Mouse (Mus musculus) stomach, embryonic 15.5 days (tissue): ENCODE measurements around the gene Kif14. TPM values are rescaled to one million over a fixed set of nuclear protein-coding genes. Genes with fewer than 3 reads are reported as not detected.

ENCODE experiments used
- ATAC-seq: fragments of 200-750 bp; cut with Nextera tagmentation; 2 replicates; pipeline ENCODE4 v1.8.0; 2017; ENCODE audit warnings: low read depth, moderate number of reproducible peaks, moderate TSS enrichment; ENCODE audit not compliant: insufficient read depth, low FRiP score
- H3K27ac ChIP-seq: fragments of 300-500 bp; sonication (generic); 2 replicates; pipeline ENCODE4 v1.5.1; 2015; ENCODE audit warnings: mild to moderate bottlenecking, inconsistent platforms
- H3K27me3 ChIP-seq: fragments of 300-500 bp; sonication (generic); replicated peaks from 2 replicates; pipeline ENCODE4 v1.6.1; 2015; ENCODE audit warnings: inconsistent platforms
- H3K36me3 ChIP-seq: fragments of 300-500 bp; sonication (generic); 2 replicates; pipeline ENCODE4 v1.6.1; 2015; ENCODE audit warnings: inconsistent platforms
- H3K4me1 ChIP-seq: fragments of 300-500 bp; sonication (generic); 2 replicates; pipeline ENCODE4 v1.6.1; 2015; ENCODE audit warnings: inconsistent platforms
- H3K4me2 ChIP-seq: fragments of 300-500 bp; sonication (generic); 2 replicates; pipeline ENCODE4 v1.6.1; 2015; ENCODE audit warnings: mild to moderate bottlenecking, inconsistent platforms
- H3K4me3 ChIP-seq: fragments of 300-500 bp; sonication (generic); replicated peaks from 2 replicates; pipeline ENCODE4 v1.5.1; 2015; ENCODE audit warnings: inconsistent platforms
- H3K9ac ChIP-seq: fragments of 300-500 bp; sonication (generic); 2 replicates; pipeline ENCODE4 v1.6.1; 2015; ENCODE audit warnings: inconsistent platforms
- H3K9me3 ChIP-seq: fragments of 300-500 bp; sonication (generic); 2 replicates; pipeline ENCODE4 v1.6.1; 2016; ENCODE audit warnings: inconsistent platforms
- WGBS: fragments of 180-500 bp; shearing (Covaris S2); methylation state at CpG from one replicate; pipeline ENCODE4 v1.1.7; 2015; 5-methylcytosine and 5-hydroxymethylcytosine counted together
- polyA plus RNA-seq: library from polyadenylated mRNA; unstranded; fragments of >200 nt; fragmentation: Nextera tagmentation; extraction: Ambion mirVana; gene quantifications from 2 replicates; pipeline ENCODE4 v1.2.1, GENCODE M21; 2015

Gene Kif14
- polyA plus RNA-seq, 1 experiment from 2014 or later, result 5.2 TPM

- H3K4me3 ChIP-seq, result no peak overlapping the region
- ATAC-seq, result no peak
- H3K4me2 ChIP-seq, result no peak overlapping the region
- H3K9ac ChIP-seq, result no peak overlapping the region
- no peaks in the 10 kb centered on the region for H3K9me3 ChIP-seq
- 85% methylated on average over 9 of the region's 9 CpGs for WGBS
- no peaks in the 10 kb centered on the region for H3K36me3 ChIP-seq
- H3K4me1 ChIP-seq, result no peaks in the 10 kb centered on the region
- H3K27me3 ChIP-seq, result no peaks in the 10 kb centered on the region
- no peak overlapping the region for H3K27ac ChIP-seq
Measured at GRCm38 (mm10) chr1:136559774-136560173, 93.6 kb downstream of the Kif14 start.

- peak overlapping the region; percentile 25 for H3K4me2 ChIP-seq
- ATAC-seq, result peak; percentile 70; the same call in 1 of the 2 replicates
- 23% methylated on average over 10 of the region's 10 CpGs for WGBS
Measured at GRCm38 (mm10) chr1:136561823-136562222, 95.7 kb downstream of the Kif14 start.

GRCm38 (mm10) chr1:136563149-136563548 lies 97.0 kb downstream of the Kif14 start:
- no peaks in the 10 kb centered on the region for H3K9me3 ChIP-seq
- H3K4me1 ChIP-seq, result no peaks in the 10 kb centered on the region
- H3K9ac ChIP-seq, result no peak overlapping the region
- 54% methylated on average over 11 of the region's 11 CpGs for WGBS
- no peak for ATAC-seq
- H3K27me3 ChIP-seq, result no peaks in the 10 kb centered on the region
- no peak overlapping the region for H3K4me2 ChIP-seq
- H3K4me3 ChIP-seq, result no peak overlapping the region
- H3K27ac ChIP-seq, result no peak overlapping the region
- H3K36me3 ChIP-seq, result no peaks in the 10 kb centered on the region

More at GRCm38 (mm10) chr1:136561823-136562222, 95.7 kb downstream of the Kif14 start:
- Histone ChIP-seq H3K36me3 (no peaks in the 10 kb centered on the region), H3K4me3 (no peak overlapping the region), H3K27ac (no peak overlapping the region), H3K4me1 (no peaks in the 10 kb centered on the region), H3K9me3 (no peaks in the 10 kb centered on the region), H3K9ac (no peak overlapping the region), H3K27me3 (no peaks in the 10 kb centered on the region)

GRCm38 (mm10) chr1:136564963-136565362 lies 98.8 kb downstream of the Kif14 start:
- Histone ChIP-seq H3K4me1 (no peaks in the 10 kb centered on the region; the same call in 1 of the 2 replicates), H3K27ac (no peak overlapping the region), H3K4me3 (no peak overlapping the region), H3K4me2 (no peak overlapping the region), H3K9me3 (no peaks in the 10 kb centered on the region), H3K36me3 (no peaks in the 10 kb centered on the region), H3K9ac (no peak overlapping the region), H3K27me3 (no peaks in the 10 kb centered on the region)
- 79% methylated on average over 4 of the region's 4 CpGs for WGBS
- 0 out of 2 replicates have a peak, but pooled peaks have one; percentile 35 for ATAC-seq

GRCm38 (mm10) chr1:136566386-136566785 lies 100.2 kb downstream of the Kif14 start:
- Histone ChIP-seq H3K36me3 (no peaks in the 10 kb centered on the region), H3K9me3 (no peaks in the 10 kb centered on the region), H3K27me3 (no peaks in the 10 kb centered on the region), H3K9ac (no peak overlapping the region), H3K4me3 (no peak overlapping the region), H3K4me1 (peaks cover 2% of the 10 kb centered on the region; the same call in 1 of the 2 replicates), H3K4me2 (no peak overlapping the region), H3K27ac (no peak overlapping the region)
- 90% methylated on average over 5 of the region's 5 CpGs for WGBS
- no peak for ATAC-seq

GRCm38 (mm10) chr1:136567641-136568040 lies 101.5 kb downstream of the Kif14 start:
- Histone ChIP-seq H3K27ac (no peak overlapping the region), H3K36me3 (no peaks in the 10 kb centered on the region), H3K9me3 (no peaks in the 10 kb centered on the region), H3K9ac (no peak overlapping the region), H3K4me3 (no peak overlapping the region), H3K27me3 (no peaks in the 10 kb centered on the region), H3K4me2 (no peak overlapping the region), H3K4me1 (peaks cover 2% of the 10 kb centered on the region; the same call in 1 of the 2 replicates)
- ATAC-seq, result no peak
- WGBS, result 75% methylated on average over 4 of the region's 4 CpGs

- Histone ChIP-seq H3K27ac (no peak overlapping the region), H3K4me2 (no peak overlapping the region), H3K9ac (no peak overlapping the region), H3K4me1 (peaks cover 2% of the 10 kb centered on the region; the same call in 1 of the 2 replicates), H3K4me3 (no peak overlapping the region), H3K9me3 (no peaks in the 10 kb centered on the region), H3K36me3 (no peaks in the 10 kb centered on the region), H3K27me3 (no peaks in the 10 kb centered on the region)
- 91% methylated on average over 11 of the region's 11 CpGs for WGBS
- no peak for ATAC-seq
Measured at GRCm38 (mm10) chr1:136568738-136569194, 102.6 kb downstream of the Kif14 start.

GRCm38 (mm10) chr1:136569206-136569605 lies 103.1 kb downstream of the Kif14 start:
- Histone ChIP-seq H3K27ac (no peak overlapping the region), H3K36me3 (no peaks in the 10 kb centered on the region), H3K9ac (no peak overlapping the region), H3K27me3 (no peaks in the 10 kb centered on the region), H3K4me1 (peaks cover 2% of the 10 kb centered on the region; the same call in 1 of the 2 replicates), H3K4me2 (no peak overlapping the region), H3K9me3 (no peaks in the 10 kb centered on the region), H3K4me3 (no peak overlapping the region)
- no peak for ATAC-seq
- 85% methylated on average over 8 of the region's 8 CpGs for WGBS

GRCm38 (mm10) chr1:136569626-136570297 lies 103.6 kb downstream of the Kif14 start:
- Histone ChIP-seq H3K4me1 (peaks cover 2% of the 10 kb centered on the region; the same call in 1 of the 2 replicates), H3K27ac (no peak overlapping the region), H3K9me3 (no peaks in the 10 kb centered on the region), H3K4me2 (peak overlapping the region; percentile 29), H3K9ac (no peak overlapping the region), H3K27me3 (no peaks in the 10 kb centered on the region), H3K4me3 (no peak overlapping the region), H3K36me3 (no peaks in the 10 kb centered on the region)
- 55% methylated on average over 20 of the region's 20 CpGs for WGBS
- ATAC-seq, result no peak

- Histone ChIP-seq H3K9ac (no peak overlapping the region), H3K27me3 (no peaks in the 10 kb centered on the region), H3K27ac (no peak overlapping the region), H3K36me3 (no peaks in the 10 kb centered on the region), H3K4me1 (peaks cover 2% of the 10 kb centered on the region; the same call in 1 of the 2 replicates), H3K4me2 (peak overlapping the region; percentile 29), H3K4me3 (no peak overlapping the region), H3K9me3 (no peaks in the 10 kb centered on the region)
- 19% methylated on average over 13 of the region's 13 CpGs for WGBS
- ATAC-seq, result no peak
Measured at GRCm38 (mm10) chr1:136570298-136570653, 104.1 kb downstream of the Kif14 start.

- no peak for ATAC-seq
- 84% methylated on average over 9 of the region's 9 CpGs for WGBS
- H3K9me3 ChIP-seq, result no peaks in the 10 kb centered on the region
Measured at GRCm38 (mm10) chr1:136570976-136571375, 104.8 kb downstream of the Kif14 start.

GRCm38 (mm10) chr1:136571530-136571929 lies 105.4 kb downstream of the Kif14 start:
- Histone ChIP-seq H3K36me3 (no peaks in the 10 kb centered on the region), H3K4me3 (no peak overlapping the region), H3K27me3 (no peaks in the 10 kb centered on the region), H3K4me1 (peaks cover 2% of the 10 kb centered on the region; the same call in 1 of the 2 replicates), H3K4me2 (no peak overlapping the region), H3K9me3 (no peaks in the 10 kb centered on the region), H3K9ac (no peak overlapping the region), H3K27ac (no peak overlapping the region)
- WGBS, result 83% methylated on average over 10 of the region's 10 CpGs
- no peak for ATAC-seq

More at GRCm38 (mm10) chr1:136570976-136571375, 104.8 kb downstream of the Kif14 start:
- no peak overlapping the region for H3K4me3 ChIP-seq
- no peak overlapping the region for H3K27ac ChIP-seq
- H3K4me2 ChIP-seq, result no peak overlapping the region
- no peak overlapping the region for H3K9ac ChIP-seq
- no peaks in the 10 kb centered on the region for H3K36me3 ChIP-seq
- H3K4me1 ChIP-seq, result peaks cover 2% of the 10 kb centered on the region; the same call in 1 of the 2 replicates
- no peaks in the 10 kb centered on the region for H3K27me3 ChIP-seq
